Mouse (Mus musculus) embryonic facial prominence, embryonic 10.5 days (tissue): Measurements from ENCODE around the gene Zdhhc15. TPM values are rescaled to one million over a fixed set of nuclear protein-coding genes. Genes with fewer than 3 reads are reported as not detected.

ENCODE experiments used
- DNase-seq: peaks from one replicate; pipeline ENCODE4 v3.0.0-alpha.2; 2017; ENCODE audit warnings: low spot score
- H3K27ac ChIP-seq: fragments of 300-500 bp; sonication (generic); replicated peaks from 2 replicates; pipeline ENCODE4 v1.5.1; 2016; ENCODE audit warnings: mild to moderate bottlenecking
- H3K27me3 ChIP-seq: fragments of 300-500 bp; sonication (generic); replicated peaks from 2 replicates; pipeline ENCODE4 v1.6.1; 2016; ENCODE audit warnings: low read depth, mild to moderate bottlenecking; ENCODE audit not compliant: poor library complexity, severe bottlenecking
- H3K36me3 ChIP-seq: fragments of 300-500 bp; sonication (generic); replicated peaks from 2 replicates; pipeline ENCODE4 v1.6.1; 2016; ENCODE audit warnings: mild to moderate bottlenecking, moderate library complexity
- H3K4me1 ChIP-seq: fragments of 300-500 bp; sonication (generic); 2 replicates; pipeline ENCODE4 v1.6.1; 2016
- H3K4me3 ChIP-seq: fragments of 300-500 bp; sonication (generic); 2 replicates; pipeline ENCODE4 v1.5.1; 2016; ENCODE audit warnings: mild to moderate bottlenecking, moderate library complexity
- H3K9me3 ChIP-seq: fragments of 300-500 bp; sonication (generic); 2 replicates; pipeline ENCODE4 v1.6.1; 2016; ENCODE audit warnings: mild to moderate bottlenecking
- WGBS: fragments of 180-500 bp; shearing (Covaris S2); methylation state at CpG from one replicate; pipeline ENCODE4 v1.1.7; 2016; 5-methylcytosine and 5-hydroxymethylcytosine counted together
- polyA plus RNA-seq: library from polyadenylated mRNA; unstranded; fragments of >200 nt; fragmentation: Nextera tagmentation; extraction: Ambion mirVana; gene quantifications from 2 replicates; pipeline ENCODE4 v1.2.1, GENCODE M21; 2016

Zdhhc15 gene
- polyA plus RNA-seq, 1 experiment from 2014 or later = 12.0 TPM

DNA sequence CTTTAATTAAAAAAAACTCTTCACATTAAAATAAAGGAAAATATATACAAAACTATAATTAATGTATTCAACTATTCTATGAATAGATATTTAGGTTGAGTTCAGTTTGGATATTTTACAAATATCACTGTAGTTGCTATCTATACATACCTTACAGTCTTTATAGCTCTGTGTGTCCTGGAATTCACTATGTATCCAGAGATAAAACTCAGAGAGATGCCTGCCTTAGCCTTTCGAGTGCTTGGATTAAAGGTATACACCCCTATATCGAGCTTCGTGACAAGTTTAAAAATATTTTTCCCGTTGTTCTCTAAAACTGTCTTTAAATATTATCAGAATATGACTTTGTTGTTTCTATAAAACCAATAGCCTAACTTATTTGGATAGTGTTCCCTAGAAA is 128.2 kb downstream of the Zdhhc15 start:
- H3K4me3 ChIP-seq = no peak overlapping the region
- DNase-seq = no peak
- no peaks in the 10 kb centered on the region for H3K36me3 ChIP-seq
- 93% methylated on average over 4 of the region's 4 CpGs for WGBS
- H3K9me3 ChIP-seq = no peaks in the 10 kb centered on the region
- H3K27ac ChIP-seq = no peak overlapping the region
- no peaks in the 10 kb centered on the region for H3K4me1 ChIP-seq
- H3K27me3 ChIP-seq = peaks cover 84% of the 10 kb centered on the region

DNA sequence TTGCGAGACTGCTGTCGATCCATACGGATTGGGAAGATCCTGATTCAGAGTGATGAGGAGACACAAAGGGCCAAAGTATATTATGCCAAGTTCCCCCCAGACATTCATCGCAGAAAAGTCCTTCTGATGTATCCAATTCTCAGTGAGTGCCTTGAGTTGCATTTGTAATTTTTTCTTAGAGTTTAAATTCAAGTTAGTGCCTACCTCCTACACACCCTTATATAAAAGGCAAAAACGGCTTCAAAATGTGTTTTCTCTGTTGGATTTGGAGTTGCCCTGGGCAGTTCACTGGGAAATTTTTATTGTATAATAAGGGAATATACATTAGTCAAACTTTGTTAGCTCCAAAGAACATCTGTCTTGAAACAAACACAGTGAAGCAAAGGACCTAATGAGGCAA is 169.1 kb downstream of the Zdhhc15 start:
- H3K9me3 ChIP-seq = no peaks in the 10 kb centered on the region
- no peak overlapping the region for H3K27ac ChIP-seq
- no peaks in the 10 kb centered on the region for H3K4me1 ChIP-seq
- H3K4me3 ChIP-seq = no peak overlapping the region
- 84% methylated on average over 5 of the region's 5 CpGs for WGBS
- DNase-seq = no peak
- H3K36me3 ChIP-seq = no peaks in the 10 kb centered on the region
- H3K27me3 ChIP-seq = peaks cover 79% of the 10 kb centered on the region

DNA sequence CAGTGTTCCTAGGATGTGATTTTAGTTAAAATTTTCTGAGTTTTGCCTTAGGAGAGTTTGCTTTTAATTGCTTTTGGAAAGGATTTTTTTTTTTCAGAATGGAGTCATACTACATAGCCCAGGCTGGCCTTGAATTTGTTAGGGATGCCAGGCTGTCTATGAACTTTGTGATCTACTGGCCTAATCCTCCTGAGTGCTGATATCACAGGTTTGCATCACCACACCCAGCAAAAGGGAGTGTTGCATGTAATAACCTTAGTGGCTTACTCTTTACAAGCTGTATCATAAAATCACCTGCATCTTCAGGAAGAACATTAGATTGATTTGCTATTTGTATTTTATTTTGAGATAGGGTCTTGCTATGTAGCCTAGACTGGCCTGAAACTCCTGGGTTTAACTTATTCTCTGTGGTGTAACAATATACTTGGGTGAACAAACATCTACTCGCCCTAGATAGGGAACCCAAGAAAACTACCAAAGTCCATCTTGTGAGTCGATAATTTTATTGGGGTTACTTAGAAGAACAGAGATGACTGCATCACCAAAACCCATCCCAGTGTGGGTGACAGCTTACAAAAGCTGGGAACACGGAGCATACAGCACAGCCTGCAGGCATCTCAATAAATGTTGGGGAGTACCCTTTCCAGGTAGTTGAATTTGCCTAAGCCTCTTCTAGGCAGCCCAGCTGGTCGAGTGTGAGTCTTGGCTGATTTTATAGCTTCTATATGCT is 181.1 kb downstream of the Zdhhc15 start:
- no peak overlapping the region for H3K4me3 ChIP-seq
- 62% methylated on average over 4 of the region's 4 CpGs for WGBS
- peaks cover 89% of the 10 kb centered on the region for H3K27me3 ChIP-seq
- no peaks in the 10 kb centered on the region for H3K4me1 ChIP-seq
- no peaks in the 10 kb centered on the region for H3K9me3 ChIP-seq
- no peaks in the 10 kb centered on the region for H3K36me3 ChIP-seq
- no peak for DNase-seq
- H3K27ac ChIP-seq = no peak overlapping the region

DNA sequence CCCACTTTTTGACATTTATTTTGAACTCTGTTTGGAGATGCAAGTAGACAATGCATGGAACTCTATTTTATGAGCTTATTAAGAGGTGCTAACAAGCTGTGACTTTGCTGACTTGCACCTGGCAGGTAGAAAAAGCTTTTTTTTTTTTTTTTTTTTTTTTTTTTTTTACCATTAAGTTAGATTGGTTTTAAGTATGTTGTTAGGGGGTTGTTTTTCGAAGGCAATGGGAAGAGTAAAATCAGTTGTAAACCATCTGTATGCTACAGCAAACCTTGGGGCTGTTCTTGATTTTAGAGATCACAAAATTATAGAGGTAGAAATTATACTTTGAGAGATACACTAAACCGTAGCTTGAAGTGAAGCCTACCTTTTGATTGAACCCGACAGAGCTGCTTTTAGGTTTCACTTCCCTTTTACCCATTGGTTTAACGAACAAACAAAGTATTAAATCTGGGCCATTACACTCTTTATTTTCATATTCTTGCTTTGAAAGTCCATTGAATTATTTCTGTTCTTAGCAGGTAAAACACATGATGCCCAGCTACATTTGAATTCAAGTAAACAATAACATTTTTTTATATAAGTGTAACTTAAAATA is 181.9 kb downstream of the Zdhhc15 start:
- Histone ChIP-seq H3K36me3 (no peaks in the 10 kb centered on the region), H3K27me3 (peaks cover 89% of the 10 kb centered on the region), H3K27ac (no peak overlapping the region), H3K4me3 (no peak overlapping the region), H3K9me3 (no peaks in the 10 kb centered on the region), H3K4me1 (no peaks in the 10 kb centered on the region)
- 77% methylated on average over 4 of the region's 4 CpGs for WGBS
- no peak for DNase-seq

- no peak for DNase-seq
- no peak overlapping the region for H3K4me3 ChIP-seq
- no peaks in the 10 kb centered on the region for H3K4me1 ChIP-seq
- H3K9me3 ChIP-seq = no peaks in the 10 kb centered on the region
- WGBS = 79% methylated on average over 3 of the region's 3 CpGs
- H3K27me3 ChIP-seq = peaks cover 89% of the 10 kb centered on the region
- no peaks in the 10 kb centered on the region for H3K36me3 ChIP-seq
- no peak overlapping the region for H3K27ac ChIP-seq
Observed at GRCm38 (mm10) chrX:104488036-104488435, 182.8 kb downstream of the Zdhhc15 start.

Other genes starting within 250 kb of the Zdhhc15 start
- gene Uprt, start 188.2 kb downstream of the Zdhhc15 start, polyA plus RNA-seq = 0.93 and 1.4 TPM in 2 replicates
- gene Magee2, start 186.2 kb upstream of the Zdhhc15 start, polyA plus RNA-seq = 5.2 and 5.3 TPM in 2 replicates